Mouse (Mus musculus) CH12.LX (cell line): Measurements from ENCODE around the gene Micu1. TPM values are rescaled to one million over a fixed set of nuclear protein-coding genes. Genes with fewer than 3 reads are reported as not detected.
A peak's percentile ranks its signal among the peaks of the same experiment; 100 is the strongest.

Experiments used
- DNase-seq: peaks from one replicate; pipeline ENCODE4 v3.0.0-alpha.2; 2013; ENCODE audit errors: extremely low read depth
- H3K27ac ChIP-seq: 2 replicates; pipeline ENCODE4 v1.5.1; 2012; ENCODE audit warnings: low read depth, mild to moderate bottlenecking, control low read depth, moderate library complexity; ENCODE audit not compliant: insufficient read depth
- H3K27me3 ChIP-seq: replicated peaks from 2 replicates; pipeline ENCODE3; 2012; ENCODE audit warnings: inconsistent platforms
- H3K36me3 ChIP-seq, 2 experiments: replicated peaks in 1 of 2; 2 replicates each; pipeline versions ENCODE3 to v1.6.1; 2012; ENCODE audit warnings: inconsistent platforms in 1 of 2, low read length in 1 of 2, mild to moderate bottlenecking in 1 of 2, mixed read lengths in 1 of 2, moderate library complexity in 1 of 2; ENCODE audit not compliant: control insufficient read depth in 1 of 2, insufficient read depth in 1 of 2
- H3K4me1 ChIP-seq, 2 experiments: 2 replicates each; pipeline ENCODE4 v1.6.1; 2012; ENCODE audit warnings: inconsistent platforms in 1 of 2, moderate library complexity in 1 of 2; ENCODE audit not compliant: insufficient read depth in 2 of 2, control insufficient read depth in 1 of 2
- H3K4me2 ChIP-seq: 2 replicates; pipeline ENCODE4 v1.6.1; 2012; ENCODE audit warnings: low read depth, mild to moderate bottlenecking, control low read depth; ENCODE audit not compliant: poor library complexity, insufficient read depth, severe bottlenecking
- H3K4me3 ChIP-seq, 3 experiments: fragments of 150-350 bp in 1 of 3; sonication (generic) in 1 of 3; replicated peaks in 1 of 3; 2 replicates each; pipeline versions ENCODE3 to v1.5.1; 2011 to 2012; ENCODE audit warnings: low read depth in 2 of 3, low read length in 2 of 3, mild to moderate bottlenecking in 2 of 3, moderate library complexity in 2 of 3, control low read depth in 1 of 3, improper control_type of control experiment in 1 of 3, inconsistent platforms in 1 of 3, mixed read lengths in 1 of 3; ENCODE audit not compliant: poor library complexity in 1 of 3
- H3K79me2 ChIP-seq: replicated peaks from 2 replicates; pipeline ENCODE4 v1.6.1; 2012; ENCODE audit warnings: mild to moderate bottlenecking, moderate library complexity; ENCODE audit not compliant: control insufficient read depth, poor library complexity, insufficient read depth, severe bottlenecking; ENCODE audit errors: extremely low read depth
- H3K9ac ChIP-seq: 2 replicates; pipeline ENCODE4 v1.6.1; 2012; ENCODE audit warnings: low read depth, mild to moderate bottlenecking, control low read depth, moderate library complexity; ENCODE audit not compliant: insufficient read depth
- H3K9me3 ChIP-seq: replicated peaks from 2 replicates; pipeline ENCODE3; 2012; ENCODE audit warnings: low read length, inconsistent platforms, mixed read lengths
- CHD1 ChIP-seq: IDR thresholded peaks from 2 replicates; pipeline ENCODE4 v1.6.1; 2012; ENCODE audit warnings: low read depth, low read length, improper control_type of control experiment, inconsistent platforms
- CTCF ChIP-seq, 2 experiments: IDR thresholded peaks in 1 of 2; conservative IDR thresholded peaks in 1 of 2; 2 replicates each; pipeline ENCODE4 v1.5.1; 2011 to 2012; ENCODE audit warnings: low read depth in 2 of 2, low read length in 2 of 2, improper control_type of control experiment in 1 of 2, inconsistent platforms in 1 of 2, mild to moderate bottlenecking in 1 of 2, moderate library complexity in 1 of 2
- IRF4 ChIP-seq: IDR thresholded peaks from 2 replicates; pipeline ENCODE4 v1.6.1; 2014; ENCODE audit warnings: low read depth, mild to moderate bottlenecking, inconsistent platforms, low read length, improper control_type of control experiment
- MAX ChIP-seq: IDR thresholded peaks from 2 replicates; pipeline ENCODE4 v1.6.1; 2011; ENCODE audit warnings: low read length, improper control_type of control experiment
- MAZ ChIP-seq: IDR thresholded peaks from 2 replicates; pipeline ENCODE4 v1.6.1; 2012; ENCODE audit warnings: low read depth, mild to moderate bottlenecking, inconsistent platforms, low read length, improper control_type of control experiment, moderate library complexity
- SMC3 ChIP-seq: IDR thresholded peaks from 2 replicates; pipeline ENCODE4 v1.6.1; 2011; ENCODE audit warnings: low read depth, low read length, improper control_type of control experiment
- ZNF384 ChIP-seq: IDR thresholded peaks from 2 replicates; pipeline ENCODE4 v1.6.1; 2012; ENCODE audit warnings: low read depth, low read length, improper control_type of control experiment, inconsistent platforms
- dilution Hi-C: fragments of 300-500 bp; cut with MboI; formaldehyde crosslinking; loops from 2 replicates; pipeline ENCODE4 v1.14.3; 2020; ENCODE audit warnings: low sequenced_read_pairs; ENCODE audit not compliant: extremely low pct_unique_long_range_greater_than_20kb, extremely low pct_ligation_motif_present
- in situ Hi-C: fragments of 300-500 bp; cut with MboI; formaldehyde crosslinking; loops from 3 replicates; pipeline ENCODE4 v1.14.3; 2019; ENCODE audit warnings: low sequenced_read_pairs, low pct_ligation_motif_present, low pct_unique_long_range_greater_than_20kb, mixed read lengths
- polyA plus RNA-seq: library from polyadenylated mRNA; unstranded; fragments of >175 nt; gene quantifications from 2 replicates; pipeline ENCODE4 v1.2.1, GENCODE M21; 2012; ENCODE audit warnings: low read depth; ENCODE audit not compliant: insufficient read length
- total RNA-seq, 2 experiments: library from RNA; depleted of rRNA; stranded (reverse); fragments of 300-350 nt in 1 of 2; fragments of >200 nt in 1 of 2; gene quantifications; 2 replicates each; pipeline ENCODE4 v1.2.3; 2012 to 2014

The Micu1 gene
- total and polyA plus RNA-seq, 3 experiments = 23.1 to 37.1 (median 29.3) TPM

DNA sequence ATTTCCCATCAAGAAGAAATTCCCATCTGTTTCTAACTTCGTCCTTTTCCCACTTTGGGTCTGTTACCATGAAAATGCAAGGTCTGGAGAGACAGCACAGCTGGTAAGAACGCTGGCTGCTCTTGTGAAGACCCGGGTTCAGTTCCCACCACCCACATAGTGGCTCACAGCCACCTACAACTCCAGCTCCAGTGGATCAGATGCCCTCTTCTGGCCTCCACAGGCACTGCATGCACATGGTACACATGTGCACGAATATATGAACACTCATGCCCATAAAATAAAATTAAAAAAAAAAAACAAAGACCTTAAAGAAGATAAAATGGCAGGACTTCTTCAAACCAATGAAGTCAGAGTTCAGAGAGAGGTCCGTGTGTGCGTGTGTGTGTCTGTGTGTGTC is 127.6 kb downstream of the Micu1 start:
- Histone ChIP-seq H3K9me3 (peaks cover 5% of the 10 kb centered on the region), H3K4me1 (peaks cover 0 to 12% of the 10 kb centered on the region in 2 experiments; a peak in 2 of 4 replicates), H3K27ac (no peak overlapping the region), H3K9ac (no peak overlapping the region), H3K27me3 (no peaks in the 10 kb centered on the region), H3K4me3 (no peak overlapping the region), H3K4me2 (no peak overlapping the region), H3K36me3 (peaks cover 13 to 52% of the 10 kb centered on the region in 2 experiments), H3K79me2 (no peaks in the 10 kb centered on the region)
- in situ Hi-C loops = no loop called here
- DNase-seq = no peak
- dilution Hi-C loops = no loop called here
- TF ChIP-seq CHD1 = no peak
- 0 out of 4 replicates have a peak, but pooled peaks of 1 of the 2 experiments have one; percentile 10 for TF ChIP-seq CTCF (conservative IDR thresholded peaks at IDR 0.05 in 1 of 2, IDR thresholded peaks at IDR 0.05 in 1 of 2; ENCODE audit: low read depth in 2 of 2, low read length in 2 of 2)

DNA sequence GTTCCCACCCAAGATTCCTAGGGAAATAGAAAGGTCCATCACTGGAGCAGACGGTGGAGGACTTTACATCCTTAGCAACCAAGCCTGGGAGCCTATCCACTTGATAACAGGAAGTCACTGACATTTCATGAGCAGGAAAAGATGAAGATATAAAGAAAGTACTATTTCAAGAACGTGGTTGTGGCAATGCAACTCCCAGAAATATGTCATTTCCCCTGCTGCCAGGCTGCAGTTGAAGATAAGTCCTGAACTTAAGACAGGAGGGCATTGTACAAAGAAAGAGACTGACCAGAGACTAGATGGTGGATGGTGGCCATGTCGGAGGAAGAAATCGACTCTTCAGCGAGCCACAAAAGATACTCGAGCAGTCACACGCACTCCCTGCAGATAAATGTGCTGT is 129.7 kb downstream of the Micu1 start:
- TF ChIP-seq SMC3 (no peak), MAX (no peak), ZNF384 (no peak), MAZ (no peak), IRF4 (no peak)
- Histone ChIP-seq H3K9me3 (peaks cover 5% of the 10 kb centered on the region), H3K27me3 (no peaks in the 10 kb centered on the region), H3K27ac (no peak overlapping the region), H3K4me3 (no peak overlapping the region), H3K9ac (no peak overlapping the region), H3K4me2 (no peak overlapping the region), H3K36me3 (peaks cover 16 to 51% of the 10 kb centered on the region in 2 experiments), H3K4me1 (peaks cover 0 to 12% of the 10 kb centered on the region in 2 experiments; a peak in 3 of 4 replicates), H3K79me2 (no peaks in the 10 kb centered on the region)
- in situ Hi-C loops = no loop called here
- DNase-seq = no peak
- dilution Hi-C loops = no loop called here

DNA sequence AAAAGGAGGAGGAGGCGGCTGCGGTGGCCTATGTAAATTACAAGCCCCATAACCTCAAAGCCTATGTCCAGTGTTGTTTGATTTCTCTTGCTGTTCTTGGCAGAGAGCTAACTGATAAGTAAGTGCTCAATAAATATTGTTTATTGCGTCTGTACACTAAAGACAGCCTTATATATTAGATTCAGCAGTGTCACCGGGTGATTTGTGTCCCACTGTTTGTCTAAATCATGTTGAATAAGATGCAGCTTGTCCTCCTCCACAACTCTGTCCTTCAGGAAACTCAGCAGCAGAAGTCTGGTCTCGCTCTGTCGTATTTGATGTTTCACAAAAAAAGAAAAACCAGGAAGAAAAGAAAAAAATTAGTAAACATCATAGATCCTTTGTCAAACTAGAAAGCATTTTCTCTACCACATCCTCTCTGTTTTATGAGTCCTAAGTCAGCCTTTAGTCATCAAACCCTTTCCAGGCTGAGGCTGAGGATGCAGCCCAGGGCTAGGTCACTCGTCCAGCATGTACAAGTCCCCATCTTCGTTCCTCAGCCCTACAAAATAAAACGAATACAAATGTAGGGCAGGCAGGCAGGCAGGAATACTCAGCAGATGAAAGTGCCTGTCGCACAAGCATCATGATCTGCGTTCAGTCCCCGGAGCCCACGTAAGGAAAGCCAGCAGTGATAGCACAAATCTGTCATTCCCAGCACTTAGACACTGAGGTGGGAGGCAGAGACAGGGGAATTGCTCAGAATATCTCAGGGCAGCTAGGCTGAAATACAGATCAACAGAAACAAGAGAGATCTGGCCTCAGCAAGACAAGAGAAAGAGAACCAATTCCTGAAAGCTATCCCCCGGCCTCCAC is 133.3 kb downstream of the Micu1 start:
- in situ Hi-C loops = no loop called here
- TF ChIP-seq SMC3 = no peak
- Histone ChIP-seq H3K79me2 (no peaks in the 10 kb centered on the region), H3K4me1 (peaks cover 0 to 10% of the 10 kb centered on the region in 2 experiments; a peak in 3 of 4 replicates), H3K4me2 (no peak overlapping the region), H3K9me3 (no peaks in the 10 kb centered on the region), H3K9ac (no peak overlapping the region), H3K27ac (no peak overlapping the region), H3K4me3 (no peak overlapping the region), H3K36me3 (peaks cover 5 to 28% of the 10 kb centered on the region in 2 experiments), H3K27me3 (no peaks in the 10 kb centered on the region)
- DNase-seq = no peak
- dilution Hi-C loops = no loop called here
